Mouse (Mus musculus): Measurements from ENCODE around the gene Itpkc. TPM values are rescaled to one million over a fixed set of nuclear protein-coding genes. Genes with fewer than 3 reads are reported as not detected.

Gene Itpkc
- polyA plus RNA-seq, 1 experiment from 2014 or later, result 10.3 TPM

- Histone ChIP-seq H3K27ac (ENCODE audit: low read length) (peak within 1 kb of the TSS; percentile 97), H3K36me3 (ENCODE audit: control insufficient read depth, insufficient read depth, low read length) (peaks cover 3% of the 10 kb centered on the region), H3K4me2 (ENCODE audit: low read depth, low read length) (peak within 1 kb of the TSS; percentile 63), H3K9me3 (replicated peaks; ENCODE audit: control insufficient read depth, low read length) (no peaks in the 10 kb centered on the region), H3K4me1 (ENCODE audit: control insufficient read depth, insufficient read depth, low read length) (peaks cover 11% of the 10 kb centered on the region), H3K9ac (ENCODE audit: low read length) (peak within 1 kb of the TSS; percentile 85), H3K27me3 (ENCODE audit: control insufficient read depth, insufficient read depth, low read length) (no peaks in the 10 kb centered on the region), H3K4me3 (replicated peaks; ENCODE audit: low read length) (peak within 1 kb of the TSS; percentile 91)
- ATAC-seq (ENCODE audit: insufficient read depth, low FRiP score), result peak; percentile 98
- under 1% methylated on average over 53 of the region's 53 CpGs for WGBS
Measured at GRCm38 (mm10) chr7:27178324-27179216, 49.9 kb downstream of the Itpkc start, which contains the start of gene Rab4b. Gene Rab4b (minus strand): TSS chr7:27178896.

DNA sequence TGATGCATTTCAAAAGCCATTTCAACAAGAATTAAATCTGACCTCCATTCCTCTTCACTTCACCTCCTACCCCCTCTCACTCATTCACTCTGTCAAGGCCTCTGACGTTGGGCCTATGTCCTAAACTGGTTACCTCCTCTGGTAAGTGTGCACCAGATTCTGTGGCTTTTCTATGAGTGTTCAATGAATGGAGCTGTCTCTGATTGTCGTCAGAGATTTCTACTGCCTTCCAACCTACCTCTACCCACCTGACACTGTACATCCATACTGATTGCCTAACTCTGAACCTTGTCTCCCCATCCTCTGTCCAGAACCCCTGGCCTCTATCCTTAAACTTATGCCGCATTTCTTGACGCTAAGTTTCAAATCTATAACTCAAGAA lies 50.5 kb downstream of the Itpkc start:
- peak overlapping the region; percentile 85 for H3K9ac ChIP-seq (ENCODE audit: low read length)
- peak overlapping the region; percentile 63 for H3K4me2 ChIP-seq (ENCODE audit: low read depth, low read length)
- no peaks in the 10 kb centered on the region for H3K27me3 ChIP-seq (ENCODE audit: control insufficient read depth, insufficient read depth, low read length)
- WGBS, result 14% methylated on average over 4 of the region's 4 CpGs
- ATAC-seq (ENCODE audit: insufficient read depth, low FRiP score), result no peak
- peak overlapping the region; percentile 97 for H3K27ac ChIP-seq (ENCODE audit: low read length)
- H3K4me1 ChIP-seq (ENCODE audit: control insufficient read depth, insufficient read depth, low read length), result peaks cover 11% of the 10 kb centered on the region
- peaks cover 3% of the 10 kb centered on the region; the same call in 1 of the 2 replicates for H3K36me3 ChIP-seq (ENCODE audit: control insufficient read depth, insufficient read depth, low read length)
- H3K9me3 ChIP-seq (replicated peaks; ENCODE audit: control insufficient read depth, low read length), result no peaks in the 10 kb centered on the region
- H3K4me3 ChIP-seq (replicated peaks; ENCODE audit: low read length), result peak overlapping the region; percentile 91

DNA sequence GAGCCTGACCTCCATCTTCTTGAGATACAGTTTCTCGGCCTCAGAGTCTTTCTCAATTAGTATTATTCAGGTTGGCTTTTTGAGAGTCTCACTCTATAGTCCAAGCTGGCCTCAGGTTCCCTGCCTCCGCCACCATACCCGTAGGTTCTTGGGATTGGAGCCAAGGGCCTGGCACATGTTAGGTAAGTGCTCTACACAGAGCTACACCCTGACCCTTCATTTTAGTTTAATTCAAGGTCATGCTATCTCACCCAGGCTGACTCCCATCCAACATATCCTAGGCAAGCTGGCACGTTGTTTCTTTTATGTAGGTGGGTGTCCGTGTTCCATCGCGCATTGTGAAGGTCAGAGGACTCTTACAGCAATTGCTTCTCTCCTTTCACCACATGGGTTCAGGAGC lies 53.6 kb downstream of the Itpkc start:
- no peak for ATAC-seq (ENCODE audit: insufficient read depth, low FRiP score)
- Histone ChIP-seq H3K27me3 (ENCODE audit: control insufficient read depth, insufficient read depth, low read length) (no peaks in the 10 kb centered on the region), H3K27ac (ENCODE audit: low read length) (no peak overlapping the region), H3K4me2 (ENCODE audit: low read depth, low read length) (no peak overlapping the region), H3K9ac (ENCODE audit: low read length) (no peak overlapping the region), H3K4me1 (ENCODE audit: control insufficient read depth, insufficient read depth, low read length) (peaks cover 11% of the 10 kb centered on the region), H3K36me3 (ENCODE audit: control insufficient read depth, insufficient read depth, low read length) (peaks cover 12% of the 10 kb centered on the region), H3K4me3 (replicated peaks; ENCODE audit: low read length) (no peak overlapping the region), H3K9me3 (replicated peaks; ENCODE audit: control insufficient read depth, low read length) (no peaks in the 10 kb centered on the region)
- 91% methylated on average over 7 of the region's 7 CpGs for WGBS

- no peak overlapping the region for H3K27ac ChIP-seq (ENCODE audit: low read length)
- WGBS, result 94% methylated on average over 15 of the region's 15 CpGs
- H3K27me3 ChIP-seq (ENCODE audit: control insufficient read depth, insufficient read depth, low read length), result no peaks in the 10 kb centered on the region
- H3K4me1 ChIP-seq (ENCODE audit: control insufficient read depth, insufficient read depth, low read length), result peaks cover 7% of the 10 kb centered on the region
- H3K9me3 ChIP-seq (replicated peaks; ENCODE audit: control insufficient read depth, low read length), result no peaks in the 10 kb centered on the region
- no peak for ATAC-seq (ENCODE audit: insufficient read depth, low FRiP score)
- no peak overlapping the region for H3K4me3 ChIP-seq (replicated peaks; ENCODE audit: low read length)
- H3K36me3 ChIP-seq (ENCODE audit: control insufficient read depth, insufficient read depth, low read length), result peaks cover 12% of the 10 kb centered on the region
- H3K9ac ChIP-seq (ENCODE audit: low read length), result no peak overlapping the region
- no peak overlapping the region for H3K4me2 ChIP-seq (ENCODE audit: low read depth, low read length)
Measured at GRCm38 (mm10) chr7:27174496-27174895, 54.0 kb downstream of the Itpkc start.

DNA sequence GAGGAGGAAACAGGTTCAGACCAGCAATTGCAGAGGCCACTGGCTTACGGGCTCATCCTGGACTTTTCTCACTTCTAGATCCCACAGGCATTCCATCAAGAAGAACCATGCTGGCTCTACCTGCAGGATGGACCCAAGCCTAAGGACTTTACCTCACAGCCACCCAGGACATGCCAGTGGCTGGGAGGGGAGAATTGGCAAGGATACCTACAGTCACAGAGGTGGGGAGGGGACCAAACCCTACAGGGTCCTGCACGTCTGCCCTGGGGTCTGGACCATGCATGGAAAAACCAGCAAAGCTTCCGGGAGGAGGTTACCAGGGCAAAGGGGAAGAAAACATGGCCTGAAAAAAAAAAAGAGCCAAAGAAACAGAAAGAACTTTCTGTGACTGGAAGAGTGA lies 57.5 kb downstream of the Itpkc start:
- 92% methylated on average over 3 of the region's 3 CpGs for WGBS
- peaks cover 8% of the 10 kb centered on the region; the same call in 1 of the 2 replicates for H3K4me1 ChIP-seq (ENCODE audit: control insufficient read depth, insufficient read depth, low read length)
- no peak overlapping the region for H3K4me3 ChIP-seq (replicated peaks; ENCODE audit: low read length)
- no peaks in the 10 kb centered on the region for H3K27me3 ChIP-seq (ENCODE audit: control insufficient read depth, insufficient read depth, low read length)
- H3K36me3 ChIP-seq (ENCODE audit: control insufficient read depth, insufficient read depth, low read length), result peaks cover 12% of the 10 kb centered on the region
- ATAC-seq (ENCODE audit: insufficient read depth, low FRiP score), result no peak
- H3K9me3 ChIP-seq (replicated peaks; ENCODE audit: control insufficient read depth, low read length), result no peaks in the 10 kb centered on the region
- no peak overlapping the region for H3K27ac ChIP-seq (ENCODE audit: low read length)
- no peak overlapping the region for H3K4me2 ChIP-seq (ENCODE audit: low read depth, low read length)
- H3K9ac ChIP-seq (ENCODE audit: low read length), result no peak overlapping the region

DNA sequence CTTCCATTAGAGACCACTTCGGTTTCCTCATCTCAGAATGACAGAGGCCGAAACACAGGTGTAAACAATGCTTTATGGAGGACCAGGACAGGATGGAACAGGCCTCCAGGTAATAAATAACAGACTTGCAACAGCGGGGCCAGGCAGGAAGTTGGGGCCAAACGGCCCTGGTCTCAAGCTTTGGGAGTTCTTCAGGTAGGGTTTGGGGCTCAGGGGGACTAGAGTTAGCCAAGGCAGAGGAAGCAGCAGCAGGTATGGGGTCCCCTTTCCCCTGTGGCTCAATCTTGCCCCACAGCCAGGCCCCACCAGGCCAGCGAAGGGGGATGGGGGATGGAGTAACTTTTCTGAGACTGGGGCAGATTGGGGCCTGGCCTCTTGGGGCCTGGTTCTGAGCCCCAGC lies 60.1 kb downstream of the Itpkc start:
- peaks cover 31% of the 10 kb centered on the region for H3K4me1 ChIP-seq (ENCODE audit: control insufficient read depth, insufficient read depth, low read length)
- no peak overlapping the region for H3K27ac ChIP-seq (ENCODE audit: low read length)
- H3K27me3 ChIP-seq (ENCODE audit: control insufficient read depth, insufficient read depth, low read length), result no peaks in the 10 kb centered on the region
- WGBS, result 85% methylated on average over 5 of the region's 5 CpGs
- H3K9me3 ChIP-seq (replicated peaks; ENCODE audit: control insufficient read depth, low read length), result no peaks in the 10 kb centered on the region
- no peak overlapping the region for H3K9ac ChIP-seq (ENCODE audit: low read length)
- no peak overlapping the region for H3K4me2 ChIP-seq (ENCODE audit: low read depth, low read length)
- no peak for ATAC-seq (ENCODE audit: insufficient read depth, low FRiP score)
- H3K4me3 ChIP-seq (replicated peaks; ENCODE audit: low read length), result no peak overlapping the region
- H3K36me3 ChIP-seq (ENCODE audit: control insufficient read depth, insufficient read depth, low read length), result peaks cover 19% of the 10 kb centered on the region

- Histone ChIP-seq H3K27me3 (ENCODE audit: control insufficient read depth, insufficient read depth, low read length) (no peaks in the 10 kb centered on the region), H3K9me3 (replicated peaks; ENCODE audit: control insufficient read depth, low read length) (no peaks in the 10 kb centered on the region), H3K9ac (ENCODE audit: low read length) (peak overlapping the region; percentile 94), H3K27ac (ENCODE audit: low read length) (peak overlapping the region; percentile 98), H3K36me3 (ENCODE audit: control insufficient read depth, insufficient read depth, low read length) (peaks cover 15% of the 10 kb centered on the region; the same call in 1 of the 2 replicates), H3K4me1 (ENCODE audit: control insufficient read depth, insufficient read depth, low read length) (peaks cover 39% of the 10 kb centered on the region), H3K4me2 (ENCODE audit: low read depth, low read length) (peak overlapping the region; percentile 73), H3K4me3 (replicated peaks; ENCODE audit: low read length) (peak overlapping the region; percentile 80)
- 72% methylated on average over 11 of the region's 11 CpGs for WGBS
- no peak for ATAC-seq (ENCODE audit: insufficient read depth, low FRiP score)
Measured at GRCm38 (mm10) chr7:27167475-27168094, 60.9 kb downstream of the Itpkc start.

DNA sequence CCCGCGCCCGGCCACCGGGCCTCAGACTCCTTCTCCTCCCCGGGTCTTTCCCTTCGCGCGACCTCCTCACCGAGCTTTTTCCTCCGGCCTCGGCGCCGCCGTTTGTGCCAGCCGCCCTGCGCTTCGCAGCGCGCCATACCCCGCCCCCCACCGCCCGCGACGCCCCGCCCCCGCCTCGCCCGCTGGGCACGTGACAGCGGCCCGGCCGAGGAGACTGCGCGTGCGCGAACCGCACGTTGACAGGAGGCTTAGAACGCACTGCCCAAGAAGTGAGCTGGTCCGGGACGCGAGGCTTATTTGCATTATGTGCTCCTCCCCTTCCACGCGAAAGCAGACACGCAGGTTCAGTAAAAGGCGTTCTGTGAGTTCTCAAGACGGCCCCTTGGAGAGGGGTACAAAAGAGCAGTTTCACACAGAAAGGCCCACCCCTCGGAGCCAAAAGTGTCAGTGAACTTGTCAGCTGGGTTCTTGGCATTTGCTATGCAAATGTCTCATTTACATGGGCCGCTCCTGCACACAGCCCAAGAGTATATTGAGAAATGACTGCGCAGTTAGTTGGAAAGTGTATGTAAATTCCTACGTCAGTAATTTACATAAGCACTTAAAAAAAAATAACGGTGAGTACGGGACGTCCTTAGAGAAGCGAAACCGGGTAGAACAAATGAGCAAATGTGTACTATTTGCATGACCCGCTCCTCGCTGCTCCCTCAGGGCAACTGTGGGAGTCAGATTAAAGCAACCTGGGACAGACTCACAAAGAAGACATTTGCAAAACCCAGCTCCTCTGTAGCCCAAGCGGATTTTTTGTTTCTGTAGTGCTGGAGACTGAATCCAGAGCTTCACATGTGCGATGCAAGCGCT lies 61.6 kb downstream of the Itpkc start, which contains the start of gene Egln2:
Egln2 (minus strand) TSS at position 189 of the 861 bp plus-strand sequence.
- peak within 1 kb of the TSS; percentile 73 for H3K4me2 ChIP-seq (ENCODE audit: low read depth, low read length)
- peak; percentile 90 for ATAC-seq (ENCODE audit: insufficient read depth, low FRiP score)
- no peaks in the 10 kb centered on the region for H3K9me3 ChIP-seq (replicated peaks; ENCODE audit: control insufficient read depth, low read length)
- no peaks in the 10 kb centered on the region for H3K27me3 ChIP-seq (ENCODE audit: control insufficient read depth, insufficient read depth, low read length)
- peak within 1 kb of the TSS; percentile 98 for H3K27ac ChIP-seq (ENCODE audit: low read length)
- peaks cover 9% of the 10 kb centered on the region; the same call in 1 of the 2 replicates for H3K36me3 ChIP-seq (ENCODE audit: control insufficient read depth, insufficient read depth, low read length)
- H3K4me3 ChIP-seq (replicated peaks; ENCODE audit: low read length), result peak within 1 kb of the TSS; percentile 80
- H3K4me1 ChIP-seq (ENCODE audit: control insufficient read depth, insufficient read depth, low read length), result peaks cover 47% of the 10 kb centered on the region
- WGBS, result 1% methylated on average over 61 of the region's 61 CpGs
- H3K9ac ChIP-seq (ENCODE audit: low read length), result peak within 1 kb of the TSS; percentile 94
